Mouse (Mus musculus) megakaryocyte, adult 5-6 weeks (primary cell): ENCODE data around the gene Ckap5. TPM values are rescaled to one million over a fixed set of nuclear protein-coding genes. Genes with fewer than 3 reads are reported as not detected.
A peak's percentile ranks its signal among the peaks of the same experiment; 100 is the strongest.
"Not testable (repeated sequence)": the region's sequence is repeated elsewhere in the genome, so short reads cannot be mapped to it uniquely, and the experiment has no call there.

Experiments
- ATAC-seq: 2 replicates; pipeline ENCODE4 v1.8.0; 2016; ENCODE audit warnings: mild to moderate bottlenecking, inconsistent platforms; ENCODE audit not compliant: poor library complexity, severe bottlenecking
- total RNA-seq, 2 experiments: library from RNA; stranded (forward) in 1 of 2; stranded (reverse) in 1 of 2; fragments of 153-499, 151-499 nt in 1 of 2; fragments of 221-1000, 200-1000 nt in 1 of 2; gene quantifications; 2 replicates each; pipeline versions ENCODE4 v1.2.3 to v1.2.4; 2015 to 2017

Ckap5 gene
- total RNA-seq, 2 experiments from 2014 or later, result 83.5 to 94.2 TPM

- ATAC-seq, result not testable (repeated sequence)
These were observed 96.8 kb downstream of the Ckap5 start for GRCm38 (mm10) chr2:91623366-91623765.

DNA sequence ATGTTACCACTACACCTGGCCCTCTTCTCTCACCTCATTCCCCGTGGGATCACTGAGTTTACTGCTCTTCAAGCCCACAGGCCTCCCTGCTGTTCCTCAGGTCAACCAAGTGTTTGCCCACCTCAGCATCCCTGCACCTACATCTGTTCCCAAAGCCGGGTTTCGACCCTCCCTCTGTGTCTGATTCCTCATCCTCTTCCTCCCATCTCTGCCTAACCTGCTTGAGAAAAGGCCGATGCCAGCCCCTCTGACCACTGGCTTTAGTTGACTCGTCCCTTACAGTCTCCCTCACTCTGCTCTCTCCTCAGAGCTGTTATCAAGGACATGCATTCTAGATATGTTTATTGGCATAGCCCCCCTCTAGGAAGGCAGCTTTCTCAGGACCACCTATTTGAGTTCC, 100.9 kb downstream of the Ckap5 start:
- ATAC-seq, result no peak

GRCm38 (mm10) chr2:91628171-91628570, 101.6 kb downstream of the Ckap5 start:
- ATAC-seq, result no peak

- no peak for ATAC-seq
These were observed 103.1 kb downstream of the Ckap5 start for GRCm38 (mm10) chr2:91629682-91630081.

- no peak for ATAC-seq
These were observed 103.8 kb downstream of the Ckap5 start for GRCm38 (mm10) chr2:91630384-91630783.

GRCm38 (mm10) chr2:91631826-91632225, 105.3 kb downstream of the Ckap5 start:
- no peak for ATAC-seq

DNA sequence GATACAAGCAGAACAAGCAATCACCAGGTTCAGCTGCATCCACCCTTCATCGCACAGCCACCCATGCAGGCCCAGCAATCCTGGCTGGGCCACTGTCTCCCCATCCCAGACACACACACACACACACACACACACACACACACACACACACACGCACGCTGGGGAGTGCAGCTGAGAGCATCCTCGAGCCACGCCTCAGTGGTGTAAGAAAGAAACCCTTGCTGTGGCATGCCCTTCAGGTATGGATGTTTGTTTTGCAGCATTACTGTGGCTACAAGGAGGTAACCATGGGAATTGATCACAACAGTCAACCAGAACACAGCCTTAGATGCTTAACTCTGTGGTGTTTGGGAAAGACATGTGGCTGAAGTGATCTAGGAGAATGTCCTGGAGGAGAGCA, 105.8 kb downstream of the Ckap5 start:
- no peak for ATAC-seq

DNA sequence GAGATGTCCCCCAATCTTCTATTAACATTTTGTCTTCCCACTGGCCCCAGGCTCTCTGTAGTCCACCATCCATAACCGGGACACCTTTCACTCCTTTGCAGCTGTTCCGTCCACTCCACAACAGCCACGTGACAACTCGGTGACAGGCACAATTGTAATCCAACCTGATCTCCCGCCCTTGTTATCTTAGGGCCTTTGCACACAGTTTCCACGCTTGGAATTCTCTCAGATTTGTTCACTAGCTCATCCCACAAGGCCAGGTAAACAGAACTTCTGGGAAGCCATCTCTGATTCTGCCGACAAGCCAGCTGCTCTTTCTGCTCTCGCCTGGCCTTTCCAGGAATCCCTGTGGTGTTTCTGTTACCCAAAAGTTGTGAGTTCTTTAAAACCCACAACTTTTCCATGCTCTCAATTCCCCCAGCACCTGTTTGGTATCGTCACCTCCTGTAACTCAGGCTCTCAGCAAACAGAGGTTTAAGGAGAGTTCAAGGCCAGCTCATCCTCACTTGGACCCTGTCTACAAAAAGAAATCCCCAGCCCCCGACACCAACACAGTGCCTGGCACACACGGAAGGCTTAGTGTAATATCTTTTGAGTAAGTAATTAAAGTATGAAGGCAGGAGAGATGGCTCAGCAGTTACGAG, 106.9 kb downstream of the Ckap5 start:
- no peak for ATAC-seq

DNA sequence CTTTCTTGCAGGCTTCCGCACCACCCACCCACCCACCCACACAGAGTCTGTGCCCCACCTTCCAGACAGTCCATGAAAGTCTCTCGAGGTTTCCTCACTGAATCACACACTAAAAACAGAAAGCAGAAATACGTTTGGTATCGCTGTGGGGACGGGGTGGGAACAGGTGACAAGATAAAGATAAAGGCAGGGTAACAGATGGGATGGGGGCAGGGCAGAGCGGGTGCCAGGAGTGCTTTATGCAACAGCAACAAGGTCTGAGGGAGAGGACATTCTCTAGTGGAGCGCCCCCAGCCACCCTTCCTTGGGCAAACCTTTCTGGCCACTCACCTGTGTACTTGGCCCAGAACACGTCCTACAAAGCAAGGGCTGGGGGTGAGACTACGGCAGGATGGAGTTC, 108.3 kb downstream of the Ckap5 start:
- ATAC-seq, result peak; percentile 33; the same call in 1 of the 2 replicates

DNA sequence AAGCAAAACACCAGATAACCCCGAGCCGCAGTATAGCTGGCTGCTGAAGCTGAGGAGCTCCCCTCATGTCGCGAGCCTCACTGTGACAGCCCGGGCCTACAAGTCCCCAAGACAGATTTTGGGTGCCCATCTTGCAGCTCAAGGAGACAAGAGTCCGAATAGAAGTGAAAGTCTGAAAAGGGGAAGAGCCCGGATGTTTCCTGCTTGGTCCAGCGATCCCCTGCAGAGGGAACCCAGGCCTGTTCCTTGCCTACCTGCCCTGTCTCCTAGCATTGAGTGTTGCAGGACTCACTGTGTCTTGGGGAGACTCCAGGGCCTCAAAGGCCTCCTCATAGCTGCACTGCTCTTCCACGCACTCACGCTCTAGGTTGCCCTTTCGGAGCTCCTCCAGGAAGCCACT, 108.9 kb downstream of the Ckap5 start:
- peak; percentile 43; the same call in 1 of the 2 replicates for ATAC-seq

DNA sequence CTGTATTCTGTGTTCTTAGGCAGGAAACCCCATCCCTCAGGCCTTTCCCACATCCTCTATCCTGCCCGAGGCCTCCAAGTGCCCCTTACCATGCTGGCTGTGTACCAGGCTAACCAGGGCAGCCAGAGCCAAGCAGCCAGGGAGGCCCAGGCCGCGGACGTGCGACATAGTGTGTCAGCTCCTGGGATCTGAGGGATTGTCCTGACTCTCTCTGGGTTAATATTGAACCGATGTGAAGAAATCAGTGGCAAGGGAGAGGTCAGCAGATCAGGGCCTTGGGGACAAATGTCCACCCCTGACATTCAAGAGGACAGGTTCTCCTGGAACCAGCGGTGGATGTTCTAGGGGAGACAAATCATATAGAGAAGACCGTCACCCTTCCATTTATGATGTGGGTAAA, 109.7 kb downstream of the Ckap5 start, which contains the start of gene F2:
F2 (minus strand) TSS at position 186 of the 400 bp plus-strand sequence.
- ATAC-seq, result no peak

- ATAC-seq, result no peak
These were observed 110.3 kb downstream of the Ckap5 start for GRCm38 (mm10) chr2:91636727-91637338.

- no peak for ATAC-seq
These were observed 112.4 kb downstream of the Ckap5 start for GRCm38 (mm10) chr2:91638931-91639330.

DNA sequence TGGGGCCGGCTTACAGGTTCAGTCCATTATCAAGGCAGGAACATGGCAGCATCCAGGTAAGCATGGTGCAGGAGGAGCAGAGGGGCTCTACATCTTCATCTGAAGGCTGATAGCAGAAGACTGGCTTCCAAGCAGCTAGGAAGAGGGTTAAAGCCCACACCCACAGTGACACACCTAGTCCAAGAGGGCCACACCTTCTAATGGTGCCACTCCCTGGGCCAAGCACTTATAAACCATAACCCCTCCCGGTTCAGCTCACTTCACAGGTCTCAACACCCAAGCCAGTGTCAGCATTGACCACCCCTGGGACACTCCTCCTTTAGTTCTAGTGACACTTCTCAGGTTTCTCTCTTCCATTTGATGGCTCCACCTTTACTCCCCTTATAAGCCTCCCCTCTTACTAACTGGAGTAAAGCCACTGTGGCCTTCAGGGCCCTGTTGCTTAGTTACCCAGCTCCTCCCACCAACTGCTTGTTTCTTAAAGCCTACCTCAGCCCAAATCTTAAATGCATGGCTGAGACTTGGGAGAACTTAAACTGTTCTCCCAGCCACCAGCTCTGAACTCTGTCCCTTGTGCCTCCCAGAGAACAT, 116.4 kb downstream of the Ckap5 start:
- no peak for ATAC-seq

GRCm38 (mm10) chr2:91644021-91644420, 117.5 kb downstream of the Ckap5 start:
- no peak for ATAC-seq

DNA sequence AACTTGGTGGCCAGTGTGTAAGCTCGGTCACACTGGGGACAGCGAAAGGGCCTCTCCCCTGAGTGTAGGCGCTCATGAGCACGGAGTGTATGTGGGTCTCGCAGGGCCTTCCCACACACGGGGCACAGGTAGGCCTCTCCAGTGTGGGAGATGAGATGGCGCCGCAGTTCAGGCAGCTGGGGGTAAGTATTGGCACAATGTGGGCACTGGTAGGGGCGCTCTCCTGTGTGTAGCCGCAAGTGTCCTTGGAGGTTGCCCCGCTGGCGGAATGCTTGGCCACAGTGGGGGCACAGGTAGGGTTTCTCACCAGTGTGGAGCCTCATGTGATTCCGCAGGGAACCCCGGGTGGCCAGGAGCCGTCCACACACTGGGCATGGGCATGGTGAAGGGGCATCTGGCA, 118.8 kb downstream of the Ckap5 start:
- ATAC-seq, result no peak

GRCm38 (mm10) chr2:91645811-91646210, 119.2 kb downstream of the Ckap5 start:
- peak; percentile 34 for ATAC-seq

GRCm38 (mm10) chr2:91646733-91647132, 120.2 kb downstream of the Ckap5 start:
- no peak for ATAC-seq

DNA sequence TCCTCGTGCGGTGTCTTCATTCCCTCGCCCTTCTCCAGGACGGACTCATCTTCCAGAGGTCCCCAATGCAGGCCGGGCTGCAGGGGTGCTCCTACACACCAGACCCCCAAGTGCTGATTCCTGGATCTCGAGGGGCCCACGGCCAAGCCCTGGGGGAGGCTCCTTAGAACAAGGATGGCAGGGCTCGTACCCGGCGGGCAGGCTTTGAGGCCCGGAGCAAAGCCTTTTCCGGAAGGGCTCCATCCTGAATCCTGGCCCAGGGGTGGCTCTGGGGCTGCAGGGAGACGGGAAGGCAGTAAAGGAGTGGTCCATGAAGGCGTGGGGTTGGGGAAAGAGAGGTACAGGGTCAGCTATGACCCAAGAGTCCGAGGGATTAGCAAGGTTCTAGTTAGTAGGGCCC, 122.6 kb downstream of the Ckap5 start:
- ATAC-seq, result no peak

GRCm38 (mm10) chr2:91649553-91650359, 123.2 kb downstream of the Ckap5 start, which contains the start of the genes Zfp408 and Arhgap1:
Gene Zfp408 (minus strand): TSS chr2:91649791.
Gene Arhgap1 (plus strand): TSS chr2:91649860.
- peak; percentile 89 for ATAC-seq

DNA sequence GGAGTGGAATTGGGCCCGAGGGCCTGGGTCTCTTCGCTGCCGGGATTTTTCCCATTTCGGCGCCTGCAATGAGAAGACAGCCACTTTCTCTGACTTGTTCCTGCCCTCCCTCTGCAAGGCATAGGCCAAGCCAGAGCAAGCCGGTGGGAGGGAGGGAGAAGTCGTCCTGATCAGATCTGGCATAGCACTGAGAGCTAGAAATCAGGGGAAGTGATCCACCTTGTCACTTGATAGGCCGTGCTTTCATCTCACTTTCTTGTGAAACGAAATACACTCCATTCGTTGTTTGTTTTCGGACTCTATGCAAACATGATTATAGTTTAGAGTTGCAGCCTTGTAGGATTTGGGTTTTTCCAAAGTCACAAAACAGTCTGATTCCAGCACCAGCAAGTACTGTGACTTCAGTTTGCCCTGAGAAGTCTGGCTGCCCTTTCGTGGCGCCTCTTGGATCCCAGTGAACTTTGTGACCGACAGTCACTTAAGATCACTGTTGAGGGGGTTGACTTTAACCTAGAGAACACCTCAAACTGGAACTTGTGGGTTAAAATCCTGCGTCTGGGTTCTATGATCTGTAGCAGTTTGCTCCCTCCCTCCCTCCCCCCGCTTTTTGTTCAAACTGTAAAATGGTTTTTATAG, 123.9 kb downstream of the Ckap5 start:
- peak; percentile 31 for ATAC-seq
